Mouse (Mus musculus): ENCODE measurements around the gene 2900026A02Rik.
A peak's percentile ranks its signal among the peaks of the same experiment; 100 is the strongest.
"Not testable (repeated sequence)": the region's sequence is repeated elsewhere in the genome, so short reads cannot be mapped to it uniquely, and the experiment has no call there.

- not testable (repeated sequence) for TF ChIP-seq CHD2 (IDR thresholded peaks at IDR 0.05; ENCODE audit: low read length); ZMIZ1 (IDR thresholded peaks at IDR 0.05; ENCODE audit: low read depth, low read length); HCFC1 (IDR thresholded peaks at IDR 0.05; ENCODE audit: low read depth, low read length); POLR2A (IDR thresholded peaks at IDR 0.05; ENCODE audit: control insufficient read depth in 1 of 2, insufficient read depth in 1 of 2, low read depth in 1 of 2, low read length in 2 of 2, poor library complexity in 1 of 2); TAL1 (IDR thresholded peaks at IDR 0.05; ENCODE audit: low read length); NRF1 (IDR thresholded peaks at IDR 0.05; ENCODE audit: insufficient read depth, low read depth, low read length, poor library complexity, severe bottlenecking); ZKSCAN1 (IDR thresholded peaks at IDR 0.05; ENCODE audit: low read depth, low read length); USF2 (IDR thresholded peaks at IDR 0.05; ENCODE audit: borderline replicate concordance in 1 of 2, insufficient read depth in 1 of 2, low read depth in 1 of 2, low read length in 2 of 2); KAT2A (conservative IDR thresholded peaks at IDR 0.05; ENCODE audit: low read depth, low read length); SMC3 (IDR thresholded peaks at IDR 0.05; ENCODE audit: low read depth, low read length); EP300 (IDR thresholded peaks at IDR 0.05; ENCODE audit: low read depth in 1 of 2, low read length in 2 of 2); MXI1 (IDR thresholded peaks at IDR 0.05; ENCODE audit: low read depth, low read length)
- peak in 1 of 3 experiments; percentile 2; a peak in 1 of 6 replicates for TF ChIP-seq CTCF (IDR thresholded peaks at IDR 0.05 in 2 of 3, conservative IDR thresholded peaks at IDR 0.05 in 1 of 3; ENCODE audit: control insufficient read depth in 1 of 3, insufficient read depth in 1 of 3, low read depth in 2 of 3, low read length in 3 of 3, poor library complexity in 1 of 3, severe bottlenecking in 1 of 3)
These were observed 111.4 kb downstream of the 2900026A02Rik start for GRCm38 (mm10) chr5:113109651-113110050.
